Mouse (Mus musculus): ENCODE data around the gene Nrp2.
A peak's percentile ranks its signal among the peaks of the same experiment; 100 is the strongest.

Gene Nrp2

DNA sequence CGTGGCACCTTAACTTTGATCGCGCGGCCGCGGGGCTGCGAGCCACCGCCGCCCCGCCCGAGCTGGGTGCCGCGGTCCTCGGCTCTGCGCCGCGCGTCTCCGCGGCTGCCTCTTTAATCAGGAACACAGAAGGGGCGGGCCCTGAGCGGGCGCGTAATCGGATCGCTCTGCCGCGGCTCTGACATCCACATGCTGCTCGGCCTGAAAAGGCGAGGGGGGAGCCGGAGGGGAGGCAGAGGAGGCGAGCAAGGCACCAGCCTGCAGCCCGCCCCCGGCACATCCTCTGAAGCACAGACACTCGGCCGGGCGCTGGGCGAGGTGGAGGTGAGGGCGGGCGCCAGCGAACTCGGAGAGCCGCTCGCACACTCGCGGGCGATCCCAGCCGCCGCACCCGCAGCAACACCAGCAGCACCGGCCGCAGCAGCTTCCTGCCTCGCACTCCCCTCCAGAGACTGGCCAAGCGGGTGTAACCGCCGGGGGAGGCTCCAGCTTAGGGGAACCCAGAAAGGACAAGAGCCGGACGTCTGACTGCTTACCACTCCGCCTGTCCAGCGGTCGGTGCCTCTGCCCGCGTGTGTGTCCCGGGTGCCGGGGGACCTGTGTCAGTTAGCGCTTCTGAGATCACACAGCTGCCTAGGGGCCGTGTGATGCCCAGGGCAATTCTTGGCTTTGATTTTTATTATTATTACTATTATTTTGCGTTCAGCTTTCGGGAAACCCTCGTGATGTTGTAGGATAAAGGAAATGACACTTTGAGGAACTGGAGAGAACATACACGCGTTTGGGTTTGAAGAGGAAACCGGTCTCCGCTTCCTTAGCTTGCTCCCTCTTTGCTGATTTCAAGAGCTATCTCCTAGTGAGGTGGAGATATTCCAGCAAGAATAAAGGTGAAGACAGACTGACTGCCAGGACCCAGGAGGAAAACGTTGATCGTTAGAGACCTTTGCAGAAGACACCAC lies at the start of gene Nrp2:
TSS of gene Nrp2 (plus strand) at position 128 of the 959 bp plus-strand sequence.
- DNase-seq = peak; percentile 84

DNA sequence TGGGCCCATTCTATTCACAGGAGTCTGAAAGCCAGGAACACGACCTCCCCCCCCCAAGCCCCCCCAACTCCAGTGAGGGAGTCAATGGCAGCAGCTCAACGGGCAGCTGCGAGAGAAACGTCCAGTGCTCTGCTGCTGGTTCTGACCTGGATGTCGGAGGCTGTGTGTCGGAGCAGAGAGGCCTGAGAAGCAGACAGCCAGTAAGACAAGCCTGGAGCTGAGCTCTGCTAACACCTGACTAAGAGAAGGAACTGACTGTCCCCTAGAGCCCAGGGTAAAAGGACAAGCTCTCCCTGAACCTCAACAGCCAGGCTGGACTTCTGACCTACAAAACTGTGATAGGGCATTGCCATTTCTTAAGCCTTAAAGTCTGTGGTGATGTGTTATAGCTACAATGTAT lies 48.6 kb upstream of the Nrp2 start:
- no peak for DNase-seq

DNA sequence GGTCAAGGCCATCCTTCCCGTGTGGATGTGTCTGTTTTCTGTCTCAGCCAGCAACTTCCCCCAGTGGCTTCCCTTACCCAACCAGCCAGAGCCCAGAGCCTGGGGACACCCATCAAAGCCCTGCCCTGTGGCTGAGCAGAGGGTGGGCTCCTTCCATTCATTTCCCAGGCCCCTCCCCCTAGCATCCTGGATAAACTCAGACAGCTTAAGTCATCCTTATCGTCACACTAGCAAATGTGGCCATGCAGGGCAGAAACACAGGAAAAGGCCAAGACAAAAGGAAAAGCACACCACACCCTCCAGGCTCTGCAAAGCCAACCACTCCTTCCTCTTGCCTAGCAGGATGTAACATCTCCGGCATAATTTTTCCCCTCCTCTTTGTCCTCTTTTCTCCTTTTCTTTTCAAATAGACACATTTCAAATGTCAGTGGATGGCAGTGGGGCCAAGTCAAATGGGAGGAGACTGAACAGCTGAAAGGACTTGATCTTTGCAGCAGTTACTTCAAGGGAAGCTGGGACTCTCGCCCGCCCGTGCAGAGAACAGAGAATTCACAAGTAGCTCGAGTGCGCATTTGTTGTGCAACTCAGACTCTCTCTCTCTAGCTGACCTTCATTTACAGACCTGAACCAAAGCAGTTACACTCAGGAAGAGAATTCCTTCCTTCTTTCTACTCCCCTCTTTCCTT lies 38.0 kb upstream of the Nrp2 start:
- no peak for DNase-seq

DNA sequence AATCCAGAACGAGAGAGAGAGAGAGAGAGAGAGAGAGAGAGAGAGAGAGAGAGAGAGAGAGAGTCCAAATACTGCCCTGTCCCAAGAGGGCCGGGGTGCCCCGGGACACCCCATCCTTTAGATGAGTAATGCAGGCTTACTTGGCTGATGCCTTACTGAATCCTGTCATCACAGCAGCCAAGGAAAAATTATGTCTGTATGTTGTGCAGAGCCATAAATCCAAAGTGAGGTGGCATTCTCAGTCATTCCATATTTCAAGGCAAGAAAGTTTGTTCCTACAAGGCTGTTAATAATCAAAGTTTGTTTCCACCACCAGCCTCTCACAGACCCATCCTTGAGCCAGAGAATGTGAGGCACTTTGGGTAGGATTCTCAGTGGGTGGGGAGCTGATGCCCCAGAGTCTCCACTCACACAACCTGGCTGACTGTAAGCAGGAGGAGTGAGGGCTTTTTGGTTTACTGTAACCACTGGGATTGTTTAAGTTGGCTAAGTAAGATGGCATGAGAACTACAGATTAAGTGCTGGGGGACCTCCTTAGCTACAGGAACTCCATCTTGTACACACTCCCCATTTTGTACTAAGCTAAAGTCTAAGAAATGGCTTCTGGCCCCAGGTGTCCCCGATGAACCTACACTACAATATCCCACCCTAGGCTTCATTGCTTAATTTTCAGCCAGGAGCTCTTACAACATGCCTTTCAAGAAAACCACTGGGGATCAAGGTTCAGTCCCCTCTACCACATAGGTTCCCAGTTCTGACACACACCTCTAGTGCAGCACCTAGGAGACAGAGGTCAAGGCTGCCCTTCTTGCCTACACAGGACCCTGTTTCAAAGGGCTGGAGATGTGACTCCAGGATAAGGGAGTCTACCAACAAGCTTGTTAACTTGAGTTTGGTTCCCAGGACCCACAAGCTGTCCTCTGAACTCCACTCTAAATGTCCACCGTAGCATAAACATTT lies 37.0 kb upstream of the Nrp2 start:
- DNase-seq = no peak

DNA sequence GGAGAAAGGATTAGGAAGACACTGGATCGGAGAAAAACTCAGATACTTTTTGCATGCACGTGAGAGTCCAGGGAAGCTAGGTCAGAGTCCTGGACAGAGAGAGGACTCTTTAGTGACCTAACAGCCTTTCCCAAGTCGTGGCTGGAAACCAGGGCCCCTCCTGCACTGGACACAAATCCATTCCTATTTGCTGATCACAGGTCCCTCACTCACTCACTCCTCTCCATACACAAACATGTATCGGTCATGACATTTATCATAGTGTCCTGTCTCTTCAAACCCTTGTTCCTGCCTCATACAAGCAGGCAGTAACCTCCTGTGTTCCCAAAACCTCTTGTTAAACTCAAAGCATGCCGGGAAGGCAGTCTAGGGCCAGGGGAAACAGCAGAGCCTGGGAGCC lies 36.3 kb upstream of the Nrp2 start:
- DNase-seq = no peak

DNA sequence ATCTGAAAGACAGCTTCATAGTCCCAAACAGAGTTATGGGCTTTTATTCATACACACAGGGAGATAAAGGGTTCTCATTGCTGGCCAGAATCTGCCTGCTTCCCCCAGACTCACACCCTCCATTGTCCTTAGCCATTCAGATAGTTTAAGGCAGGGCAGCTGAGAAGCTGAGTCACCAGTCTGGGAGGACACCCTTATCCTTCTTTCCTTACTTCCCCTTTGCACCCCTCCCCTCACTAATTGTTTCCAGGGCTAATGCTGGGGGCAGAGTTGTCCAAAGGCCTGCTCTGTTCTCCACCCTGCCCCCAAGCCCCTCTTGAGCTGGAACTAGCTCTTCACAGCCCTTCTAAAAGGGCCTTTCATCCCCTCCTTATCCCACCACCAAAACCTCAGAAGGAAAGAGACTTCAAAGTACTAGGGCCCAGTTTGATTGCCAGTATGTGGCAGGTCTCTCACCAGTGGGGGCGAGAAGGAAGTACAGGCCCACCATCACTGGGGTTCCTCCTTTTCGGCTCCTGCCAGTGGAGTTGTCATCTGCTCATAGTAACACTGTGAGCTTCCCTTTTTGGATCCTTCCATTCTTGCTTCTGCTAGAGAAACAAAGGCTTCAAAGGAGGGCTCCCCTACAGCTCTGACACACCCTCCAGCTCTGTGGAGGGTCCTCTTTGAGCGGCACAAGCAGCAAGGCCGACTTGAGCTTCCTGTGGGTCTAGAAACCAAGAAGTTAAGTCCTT lies 24.3 kb upstream of the Nrp2 start:
- DNase-seq = no peak

DNA sequence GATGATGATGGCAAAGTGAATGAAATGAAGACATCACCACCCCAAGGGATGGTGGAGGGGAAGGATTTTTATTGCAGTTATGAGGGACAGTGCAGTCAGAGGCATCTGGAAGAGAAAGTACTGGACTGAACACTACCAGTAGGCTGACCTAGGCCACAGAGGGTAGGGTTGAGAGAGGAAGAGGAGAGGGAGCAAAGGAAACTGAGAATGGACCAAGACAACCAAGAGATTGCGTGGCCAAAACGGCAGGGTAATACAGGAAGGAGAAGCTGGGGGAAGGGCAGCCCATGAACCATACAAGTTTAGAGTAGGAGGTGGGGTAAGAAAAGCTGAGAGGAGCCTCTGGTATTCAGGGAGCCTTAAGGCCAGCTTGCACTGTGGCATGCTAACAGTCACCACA lies 23.6 kb upstream of the Nrp2 start:
- no peak for DNase-seq

DNA sequence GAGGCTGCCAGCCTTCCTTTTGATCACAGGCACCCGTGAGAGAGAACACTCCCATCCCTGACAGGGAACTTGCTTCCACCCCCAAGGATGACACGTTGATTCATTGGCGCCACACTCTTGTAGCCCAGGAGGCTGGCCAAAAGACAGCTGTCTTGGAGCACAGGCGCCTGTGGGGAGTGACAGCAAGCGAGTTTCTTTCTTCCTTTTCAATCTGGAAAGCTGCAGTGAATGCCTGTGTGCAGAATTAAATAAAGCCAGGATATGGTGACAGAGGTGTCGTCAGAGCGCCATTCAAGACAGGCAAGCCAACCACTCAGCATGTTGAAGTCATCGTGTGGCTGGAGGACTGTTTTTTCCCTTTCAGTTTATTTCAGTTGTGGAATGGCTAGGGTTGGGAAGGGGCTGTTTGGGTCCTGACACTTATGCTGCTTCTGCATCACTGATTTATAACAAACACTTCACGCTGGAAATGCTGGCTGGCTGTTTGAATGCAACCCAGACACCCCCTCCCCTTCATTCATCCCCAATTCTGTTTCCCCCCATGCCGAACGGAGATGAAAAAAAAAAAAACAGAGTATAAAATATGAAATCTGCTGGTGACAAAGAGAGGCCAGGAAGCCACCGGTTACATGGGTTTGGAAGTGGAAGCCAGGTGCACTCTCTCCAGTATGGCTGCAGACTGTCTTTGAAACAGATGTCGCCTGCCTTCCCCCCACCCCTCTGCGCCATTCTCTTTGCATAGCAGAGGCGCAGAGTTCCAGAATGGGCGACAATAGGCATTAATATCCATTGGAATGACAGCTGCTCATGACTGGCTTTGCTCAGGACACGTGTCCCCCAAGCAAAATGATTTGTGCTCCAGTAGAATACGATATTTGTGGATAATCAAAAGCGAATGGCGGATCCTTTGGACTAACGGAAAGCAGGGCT lies 20.4 kb upstream of the Nrp2 start:
- DNase-seq = peak; percentile 16

DNA sequence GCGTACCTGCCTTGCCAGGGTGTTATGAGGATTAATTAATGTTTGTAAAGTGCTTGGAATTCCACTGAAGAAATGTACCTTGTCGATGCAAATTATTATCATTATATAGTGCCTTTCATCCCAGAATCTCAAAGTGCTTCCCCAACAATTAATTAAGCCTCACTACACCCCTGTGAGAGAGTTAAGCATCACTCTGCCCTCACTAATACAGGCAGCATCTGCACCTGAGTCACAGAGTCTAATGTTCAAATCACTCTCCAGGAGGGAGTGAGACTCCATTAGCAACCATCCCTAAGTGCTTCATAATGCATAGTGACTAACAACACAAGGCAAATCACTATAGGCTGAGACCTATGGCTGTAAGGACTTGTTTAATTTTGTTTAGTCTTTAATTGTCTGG lies 19.6 kb upstream of the Nrp2 start:
- DNase-seq = no peak

DNA sequence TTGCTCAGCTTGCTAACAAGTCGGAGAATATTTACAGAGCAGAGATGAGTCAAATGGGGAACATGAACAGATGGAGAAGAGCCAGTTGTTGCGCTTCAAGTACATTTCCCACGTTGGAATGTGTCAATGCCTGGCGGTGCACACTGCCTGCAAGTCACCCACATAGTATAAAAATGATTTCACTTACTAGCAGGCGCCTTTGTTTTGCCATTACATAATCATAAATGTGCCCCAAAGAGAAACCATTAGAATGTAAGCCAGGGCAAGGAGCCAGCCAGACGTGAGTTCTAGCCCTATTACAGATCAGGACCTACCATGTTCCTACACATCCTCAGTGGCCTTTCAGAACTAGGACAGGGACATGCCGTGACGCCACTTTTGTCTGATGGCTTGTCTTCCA lies 15.6 kb upstream of the Nrp2 start:
- DNase-seq = peak; percentile 50

DNA sequence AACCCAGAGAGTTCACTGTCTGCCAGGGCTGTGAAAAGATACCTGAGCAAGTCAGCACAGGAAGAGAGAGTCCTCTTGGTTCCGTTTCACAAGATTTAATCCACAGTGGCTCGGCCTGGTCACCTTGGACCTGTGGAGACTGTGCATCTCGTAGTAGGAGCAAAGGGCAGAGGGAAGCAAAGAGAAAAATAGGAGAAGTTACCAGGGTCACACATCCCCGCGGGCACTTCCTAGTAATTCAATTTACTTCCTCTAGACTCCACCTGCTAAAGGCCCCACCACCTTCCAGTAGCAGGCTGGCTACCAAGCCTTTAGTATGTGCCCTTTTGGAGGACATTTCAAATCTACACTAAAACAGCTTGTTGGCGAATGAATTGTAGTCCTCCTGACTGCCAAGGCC lies 11.9 kb upstream of the Nrp2 start:
- DNase-seq = no peak

DNA sequence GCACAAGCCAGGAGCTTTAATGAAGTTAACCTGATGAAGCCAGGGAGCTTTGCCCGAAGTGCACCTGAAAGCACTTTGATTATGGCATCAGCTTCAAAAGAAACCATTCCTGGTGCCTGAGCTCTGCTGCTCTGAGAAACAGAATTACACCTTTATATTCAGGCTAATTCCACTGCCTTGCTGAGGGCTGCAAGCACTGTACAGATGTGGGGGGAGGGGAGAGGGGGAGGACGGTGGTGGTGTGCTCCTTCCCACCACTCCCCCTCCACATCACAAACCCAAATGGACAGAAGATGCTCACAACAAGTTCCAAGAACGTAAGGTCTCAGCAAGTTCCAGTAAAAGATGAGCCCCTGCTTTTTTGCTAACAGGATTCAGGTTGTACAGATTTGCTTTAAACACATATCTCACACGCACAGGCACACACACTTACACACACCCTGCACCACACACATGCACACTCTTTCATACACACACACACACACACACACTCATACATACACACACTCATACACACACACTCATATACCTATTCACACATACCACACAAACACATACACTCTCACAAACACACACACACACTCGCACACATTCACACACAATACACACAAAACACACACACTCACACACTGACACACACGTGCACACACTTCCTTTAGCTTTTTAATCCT lies 6.6 kb upstream of the Nrp2 start:
- no peak for DNase-seq

DNA sequence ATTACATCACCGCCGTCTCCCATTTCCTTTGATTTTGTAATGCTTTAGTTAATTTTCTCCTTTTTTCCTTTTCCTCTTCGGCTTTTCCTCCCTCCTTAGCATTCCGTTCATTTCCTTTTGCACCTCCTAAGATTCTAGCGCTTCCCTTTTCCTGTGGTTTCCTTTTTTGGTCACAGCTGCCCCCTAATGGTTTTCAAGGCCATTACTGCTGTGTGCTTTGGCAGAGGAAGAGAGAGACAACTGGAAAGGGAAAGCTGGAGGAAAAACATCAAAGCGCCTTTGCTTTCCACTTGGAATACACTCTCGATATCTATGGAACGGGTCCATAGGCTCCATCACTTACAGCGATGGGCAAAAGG lies 6.1 kb upstream of the Nrp2 start:
- DNase-seq = no peak

DNA sequence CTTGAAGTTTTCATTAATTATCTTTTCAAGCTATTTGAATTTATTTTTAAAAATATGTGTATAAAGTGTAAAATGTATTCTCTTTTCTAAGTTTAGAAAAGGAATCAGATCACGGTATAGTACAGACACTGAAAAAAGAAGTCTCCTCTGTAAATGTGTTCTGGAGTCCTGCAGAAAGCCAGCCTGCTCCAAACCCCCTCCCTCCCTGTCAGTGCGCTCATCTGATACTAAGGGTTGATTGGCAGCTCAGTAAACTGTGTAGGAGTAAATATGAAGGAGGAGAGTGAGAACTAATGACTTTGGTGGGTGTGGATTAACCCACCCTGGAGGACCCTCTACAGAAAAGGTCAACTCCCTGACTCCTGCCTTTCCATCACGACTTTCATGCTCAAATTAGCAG lies 5.7 kb upstream of the Nrp2 start:
- no peak for DNase-seq

DNA sequence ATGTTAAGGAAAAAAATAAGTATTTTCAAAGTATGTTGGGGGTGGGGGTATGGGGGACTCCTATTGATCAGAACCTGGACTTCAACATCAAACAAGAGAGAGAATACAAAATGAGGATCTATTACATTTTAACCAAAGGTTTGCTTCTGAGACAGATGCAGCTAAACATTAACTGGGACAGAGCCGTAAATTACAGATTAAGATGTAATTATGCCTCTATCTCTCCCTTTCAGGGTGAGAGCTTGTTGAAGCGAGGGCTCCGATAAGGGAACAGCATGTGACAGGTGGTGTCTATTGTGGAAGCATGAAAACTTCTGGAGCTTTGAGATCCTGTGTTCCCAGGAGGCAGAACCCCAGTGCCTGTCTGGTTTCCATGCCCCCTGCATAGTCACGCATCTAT lies 3.3 kb upstream of the Nrp2 start:
- DNase-seq = no peak

DNA sequence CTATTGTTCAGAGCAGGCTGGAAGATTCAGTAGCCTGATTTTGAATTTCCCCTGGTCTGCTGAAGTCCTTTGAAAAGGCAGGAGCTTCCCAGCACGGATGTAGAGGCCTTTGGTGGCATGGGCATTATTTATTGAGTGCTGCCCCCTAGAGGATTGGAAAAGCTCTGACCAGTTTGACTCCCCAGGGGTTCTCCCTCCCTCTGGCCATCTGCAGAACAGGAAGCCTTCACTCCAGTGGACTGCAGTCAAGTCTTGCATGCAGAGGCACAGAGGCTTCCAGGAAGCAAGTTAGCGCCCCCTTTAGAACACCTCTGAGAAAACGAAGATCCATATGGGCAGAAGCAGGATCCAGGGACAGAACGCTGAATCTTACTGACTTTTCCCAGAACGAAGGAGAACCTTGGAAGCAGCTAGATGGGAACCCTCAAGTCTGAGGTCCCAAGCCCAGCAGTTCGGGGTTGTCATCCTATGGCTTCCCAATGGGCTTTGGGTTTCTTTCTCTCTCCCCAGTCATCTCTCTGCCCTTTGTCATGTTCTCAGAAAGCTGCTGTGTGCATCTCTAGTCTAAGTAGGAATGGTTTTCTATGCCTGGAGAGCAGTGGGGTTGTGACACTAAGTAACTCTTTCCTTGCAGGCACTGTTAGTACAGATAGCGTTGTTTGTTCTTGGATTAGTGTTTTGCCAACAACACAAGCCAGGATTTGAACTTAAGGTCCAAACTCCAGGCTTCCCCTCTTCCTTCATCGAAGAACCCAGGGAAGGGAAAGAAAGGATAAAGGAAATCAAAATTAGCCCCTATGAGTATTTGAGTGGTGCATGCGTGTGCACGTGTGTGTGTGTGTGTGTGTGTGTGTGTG lies 1.8 kb upstream of the Nrp2 start:
- peak; percentile 67 for DNase-seq

DNA sequence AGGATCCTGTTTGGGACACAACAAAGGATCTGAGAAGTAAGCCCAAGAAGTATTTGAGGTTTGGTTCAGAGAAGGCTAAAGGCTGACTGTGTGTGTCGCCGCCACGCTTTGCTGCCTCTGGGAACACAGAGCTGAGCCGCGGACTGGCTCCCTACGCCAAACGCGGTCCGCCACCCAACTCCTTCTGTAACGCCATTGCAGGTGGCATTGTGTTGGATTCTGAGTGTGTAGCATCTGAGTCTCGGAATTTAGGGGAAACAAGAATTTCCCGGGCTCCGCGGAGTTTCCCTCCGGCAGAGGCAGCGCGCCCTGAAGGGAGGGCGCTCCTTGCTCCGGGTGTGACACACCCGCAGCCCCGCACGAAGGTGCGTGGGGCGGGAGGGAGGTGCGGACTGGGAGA lies 342 bp upstream of the Nrp2 start:
- no peak for DNase-seq

DNA sequence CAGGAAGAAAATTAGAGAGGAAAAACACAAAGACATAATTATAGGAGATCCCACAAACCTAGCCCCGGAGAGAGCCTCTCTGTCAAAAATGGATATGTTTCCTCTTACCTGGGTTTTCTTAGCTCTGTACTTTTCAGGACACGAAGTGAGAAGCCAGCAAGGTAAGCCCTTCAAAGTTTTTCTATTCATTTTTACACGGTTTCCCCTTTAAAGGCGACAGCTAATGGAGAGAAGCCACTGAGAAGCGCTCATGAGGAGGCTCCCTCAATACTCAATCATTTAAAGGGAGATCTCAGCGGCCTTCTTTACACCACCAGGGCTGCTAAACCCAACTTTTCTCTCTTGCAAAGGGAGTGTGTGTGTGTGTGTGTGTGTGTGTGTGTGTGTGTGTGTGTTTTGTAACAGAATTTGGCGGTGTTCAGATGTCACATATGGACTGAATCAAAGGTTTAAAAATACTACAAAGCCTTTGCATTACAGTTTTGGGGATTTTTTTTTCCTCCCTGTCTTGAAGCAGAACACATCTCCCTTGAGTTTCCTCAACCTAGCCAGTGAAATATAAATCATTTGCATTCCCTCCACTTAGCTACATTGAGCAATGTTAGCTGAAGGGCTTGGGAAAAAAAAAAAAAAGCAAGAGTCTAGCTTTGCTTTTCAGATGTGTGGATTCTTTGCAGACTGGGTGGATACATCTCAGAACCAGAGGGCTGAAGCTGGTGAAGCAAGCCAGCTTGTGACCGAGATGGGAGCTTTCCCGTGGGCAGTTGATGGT lies 1.2 kb downstream of the Nrp2 start:
- DNase-seq = no peak

All from right cerebral cortex, postnatal 25 days (tissue).